Mouse (Mus musculus): ENCODE data around the gene Slc24a3. TPM values are rescaled to one million over a fixed set of nuclear protein-coding genes. Genes with fewer than 3 reads are reported as not detected.

The Slc24a3 gene
- polyA plus RNA-seq, 1 experiment from 2014 or later, result 0.68 TPM

DNA sequence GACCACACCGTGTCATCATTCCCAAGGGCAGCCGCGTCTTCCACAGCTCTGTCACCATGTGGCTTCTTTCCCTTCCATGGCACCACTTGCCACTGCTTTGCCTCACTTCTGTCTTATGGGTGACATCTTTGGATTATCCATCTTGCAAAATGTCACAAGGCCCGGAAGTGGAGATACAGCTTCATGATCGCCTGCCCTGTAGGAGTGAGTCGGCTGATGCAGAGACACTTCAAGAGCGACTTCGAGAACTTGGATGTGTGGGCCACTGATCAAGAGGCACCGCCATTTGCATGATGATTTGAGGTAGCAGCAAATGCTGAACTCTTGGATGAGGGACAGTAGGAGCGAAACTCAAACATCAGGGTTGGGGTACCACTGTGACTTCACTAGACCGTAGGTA, 46.0 kb downstream of the Slc24a3 start:
- Histone ChIP-seq H3K4me3 (replicated peaks) (no peak overlapping the region), H3K27ac (replicated peaks) (no peak overlapping the region)
- no peak for ATAC-seq (ENCODE audit: insufficient read depth)

DNA sequence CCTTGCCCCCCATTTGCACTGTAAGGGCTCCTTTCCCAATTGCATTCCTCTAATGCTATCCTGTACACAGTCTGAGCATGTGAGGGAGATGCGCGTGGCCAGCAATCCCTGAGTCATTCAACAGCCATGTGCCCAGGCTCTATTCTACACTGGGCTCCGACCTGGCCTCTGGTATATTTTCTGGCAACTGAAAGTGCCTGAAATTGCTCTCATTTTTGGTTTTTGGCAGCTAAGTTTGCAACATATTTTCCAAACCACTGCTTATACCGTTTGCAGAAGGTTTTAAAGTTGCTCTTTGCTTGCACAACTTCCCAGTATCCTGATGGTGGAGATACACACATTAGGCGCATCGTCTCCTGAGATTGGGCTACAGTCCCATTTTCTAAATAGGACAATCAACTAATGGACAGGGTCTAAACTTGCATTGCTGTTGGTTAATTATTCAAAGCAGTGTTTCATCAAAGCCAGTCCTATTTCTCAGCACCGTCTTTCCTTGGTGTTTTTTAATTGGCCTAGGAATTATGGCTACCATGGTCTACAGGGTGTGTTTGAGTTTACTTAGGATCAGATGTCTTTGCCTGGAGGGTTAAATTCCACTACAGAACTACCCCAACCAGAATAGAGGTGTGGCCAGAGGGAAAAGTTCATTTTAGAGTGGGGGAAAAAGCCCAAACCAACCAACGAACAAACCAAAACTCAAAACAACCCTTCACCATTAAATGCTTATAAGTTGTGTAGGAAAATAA, 46.7 kb downstream of the Slc24a3 start:
- Histone ChIP-seq H3K4me2 (no peak overlapping the region), H3K27ac (replicated peaks) (no peak overlapping the region), H3K9me3 (replicated peaks) (no peaks in the 10 kb centered on the region), H3K27me3 (no peaks in the 10 kb centered on the region), H3K4me1 (replicated peaks) (no peaks in the 10 kb centered on the region), H3K36me3 (replicated peaks) (no peaks in the 10 kb centered on the region), H3K4me3 (replicated peaks) (no peak overlapping the region), H3K9ac (no peak overlapping the region)
- 65% methylated on average over 8 of the region's 8 CpGs for WGBS (ENCODE audit: insufficient replicate concordance)
- no peak for ATAC-seq (ENCODE audit: insufficient read depth)

More for the DNA sequence above, 46.0 kb downstream of the Slc24a3 start:
- 82% methylated on average over 11 of the region's 11 CpGs for WGBS (ENCODE audit: insufficient replicate concordance)
- no peaks in the 10 kb centered on the region for H3K36me3 ChIP-seq (replicated peaks)
- no peak overlapping the region for H3K9ac ChIP-seq
- H3K4me1 ChIP-seq (replicated peaks), result no peaks in the 10 kb centered on the region
- no peaks in the 10 kb centered on the region for H3K9me3 ChIP-seq (replicated peaks)
- no peaks in the 10 kb centered on the region for H3K27me3 ChIP-seq
- H3K4me2 ChIP-seq, result no peak overlapping the region

DNA sequence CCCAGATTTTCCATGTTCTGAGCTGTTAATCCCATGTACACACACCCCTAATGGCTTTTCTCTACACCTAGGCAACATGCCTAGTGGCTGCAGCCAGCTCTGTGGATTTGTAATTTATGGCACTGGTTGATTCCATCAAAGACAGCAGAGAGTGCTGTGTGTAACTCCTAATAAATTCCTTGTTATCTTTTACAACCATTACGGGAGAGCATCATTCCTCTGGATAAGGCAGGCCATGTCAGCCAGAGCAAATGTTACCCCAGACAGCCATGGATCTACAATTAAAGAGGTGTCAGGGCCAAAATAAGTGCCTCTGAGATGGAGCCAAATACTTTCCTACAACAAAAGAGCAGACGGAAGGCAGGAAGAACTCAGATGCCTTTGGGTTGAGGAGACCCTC, 49.0 kb downstream of the Slc24a3 start:
- no peak overlapping the region for H3K9ac ChIP-seq
- WGBS (ENCODE audit: insufficient replicate concordance), result 54% methylated on average over 2 of the region's 2 CpGs

DNA sequence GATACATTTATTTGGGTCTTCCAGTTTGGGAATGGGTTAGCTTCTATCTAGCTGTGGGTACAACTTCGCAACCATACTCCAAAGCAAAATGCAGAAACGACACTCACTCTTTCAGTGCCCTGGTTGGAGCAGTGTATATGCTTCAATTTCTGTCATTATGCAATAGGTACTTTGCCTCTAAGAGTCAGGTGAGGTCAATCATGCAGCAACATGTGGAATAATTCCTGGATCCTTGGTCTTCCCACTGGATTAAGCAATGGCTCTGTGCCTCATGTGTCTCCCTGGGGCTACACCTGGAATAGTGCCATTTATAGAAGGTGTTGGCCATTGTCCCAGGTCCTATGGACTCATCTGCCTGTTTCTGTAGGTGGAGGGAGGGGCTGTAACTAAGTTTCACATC, 49.9 kb downstream of the Slc24a3 start:
- Histone ChIP-seq H3K9me3 (replicated peaks) (no peaks in the 10 kb centered on the region), H3K9ac (no peak overlapping the region), H3K4me2 (no peak overlapping the region), H3K4me3 (replicated peaks) (no peak overlapping the region), H3K27ac (replicated peaks) (no peak overlapping the region), H3K27me3 (no peaks in the 10 kb centered on the region), H3K4me1 (replicated peaks) (no peaks in the 10 kb centered on the region), H3K36me3 (replicated peaks) (no peaks in the 10 kb centered on the region)
- ATAC-seq (ENCODE audit: insufficient read depth), result no peak
- WGBS (ENCODE audit: insufficient replicate concordance), result 71% methylated on average over 2 of the region's 2 CpGs

More for the DNA sequence above, 49.0 kb downstream of the Slc24a3 start:
- no peak for ATAC-seq (ENCODE audit: insufficient read depth)
- Histone ChIP-seq H3K27me3 (no peaks in the 10 kb centered on the region), H3K4me3 (replicated peaks) (no peak overlapping the region), H3K4me1 (replicated peaks) (no peaks in the 10 kb centered on the region), H3K9me3 (replicated peaks) (no peaks in the 10 kb centered on the region), H3K4me2 (no peak overlapping the region), H3K27ac (replicated peaks) (no peak overlapping the region), H3K36me3 (replicated peaks) (no peaks in the 10 kb centered on the region)

DNA sequence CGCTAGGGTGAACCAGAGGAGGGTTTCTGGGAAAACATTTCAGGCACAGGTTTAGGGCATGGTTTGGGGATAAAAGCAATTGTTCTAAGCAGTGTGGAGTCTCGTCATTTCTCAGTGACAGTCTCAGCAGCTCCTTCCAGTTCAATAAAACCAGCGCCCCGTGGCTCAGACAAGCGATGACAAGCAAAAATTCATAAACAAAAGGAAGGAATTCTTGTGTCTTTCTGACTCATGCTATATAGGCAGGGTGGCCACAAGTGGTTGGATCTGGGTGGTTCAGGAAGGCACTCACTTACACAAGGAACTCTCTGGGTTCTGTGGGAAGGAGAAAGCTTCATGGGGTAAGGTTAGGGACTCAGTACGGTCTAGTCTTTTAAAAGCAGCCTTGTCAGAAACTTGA, 51.7 kb downstream of the Slc24a3 start:
- WGBS (ENCODE audit: insufficient replicate concordance), result 50% methylated on average over 6 of the region's 6 CpGs
- no peaks in the 10 kb centered on the region for H3K36me3 ChIP-seq (replicated peaks)
- H3K9ac ChIP-seq, result no peak overlapping the region
- no peak overlapping the region for H3K4me3 ChIP-seq (replicated peaks)
- no peak overlapping the region for H3K27ac ChIP-seq (replicated peaks)
- no peak for ATAC-seq (ENCODE audit: insufficient read depth)
- no peaks in the 10 kb centered on the region for H3K9me3 ChIP-seq (replicated peaks)
- H3K4me2 ChIP-seq, result no peak overlapping the region
- H3K4me1 ChIP-seq (replicated peaks), result no peaks in the 10 kb centered on the region
- H3K27me3 ChIP-seq, result no peaks in the 10 kb centered on the region

DNA sequence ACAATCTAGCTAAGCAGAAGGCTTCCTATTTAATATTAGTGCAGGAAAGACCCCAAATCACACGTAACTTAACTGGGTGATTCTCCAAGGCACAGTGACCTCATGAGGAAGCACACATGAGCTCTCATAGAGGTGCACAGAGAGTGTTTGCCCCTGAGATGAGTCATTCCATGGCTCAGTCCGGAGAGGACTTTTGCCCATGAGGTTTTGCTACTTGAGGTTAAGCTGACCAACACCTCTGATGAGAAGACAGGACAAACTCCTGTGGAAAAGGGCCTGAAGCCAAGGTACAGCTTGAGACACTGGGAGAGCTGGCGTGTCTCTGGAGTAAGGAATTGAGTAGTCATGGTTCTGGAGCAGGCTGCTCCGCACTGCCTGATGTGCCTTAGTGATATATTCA, 56.1 kb downstream of the Slc24a3 start:
- WGBS (ENCODE audit: insufficient replicate concordance), result 54% methylated on average over 4 of the region's 4 CpGs
- no peak overlapping the region for H3K9ac ChIP-seq
- H3K4me1 ChIP-seq (replicated peaks), result no peaks in the 10 kb centered on the region
- H3K4me2 ChIP-seq, result no peak overlapping the region
- no peaks in the 10 kb centered on the region for H3K27me3 ChIP-seq
- ATAC-seq (ENCODE audit: insufficient read depth), result no peak
- H3K36me3 ChIP-seq (replicated peaks), result no peaks in the 10 kb centered on the region
- no peaks in the 10 kb centered on the region for H3K9me3 ChIP-seq (replicated peaks)
- no peak overlapping the region for H3K4me3 ChIP-seq (replicated peaks)
- no peak overlapping the region for H3K27ac ChIP-seq (replicated peaks)

DNA sequence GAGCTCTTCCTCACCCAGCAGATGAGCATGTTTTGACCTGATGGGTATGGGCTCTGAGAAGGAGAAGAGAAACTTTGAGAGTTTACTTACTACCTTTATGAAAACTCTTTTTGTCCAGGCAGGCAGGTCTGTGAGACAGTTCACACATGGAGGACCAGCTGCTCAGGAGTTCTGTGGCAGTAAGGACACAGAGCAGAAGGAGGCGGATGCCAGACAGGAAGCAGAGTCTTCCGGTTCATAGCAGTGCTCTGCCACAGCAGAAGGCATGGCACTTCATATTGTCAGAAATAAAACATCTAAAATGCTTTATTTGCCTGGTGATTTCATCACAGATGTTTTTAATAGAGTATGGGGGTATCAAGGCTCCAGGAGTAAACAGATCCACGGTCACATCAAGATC, 58.1 kb downstream of the Slc24a3 start:
- no peaks in the 10 kb centered on the region for H3K9me3 ChIP-seq (replicated peaks)
- no peaks in the 10 kb centered on the region for H3K4me1 ChIP-seq (replicated peaks)
- no peak overlapping the region for H3K9ac ChIP-seq
- no peak overlapping the region for H3K27ac ChIP-seq (replicated peaks)
- no peaks in the 10 kb centered on the region for H3K36me3 ChIP-seq (replicated peaks)
- 30% methylated on average over 3 of the region's 3 CpGs for WGBS (ENCODE audit: insufficient replicate concordance)
- H3K4me3 ChIP-seq (replicated peaks), result no peak overlapping the region
- no peaks in the 10 kb centered on the region for H3K27me3 ChIP-seq
- no peak overlapping the region for H3K4me2 ChIP-seq
- 0 out of 2 replicates have a peak, but pooled peaks have one; percentile 37 for ATAC-seq (ENCODE audit: insufficient read depth)

DNA sequence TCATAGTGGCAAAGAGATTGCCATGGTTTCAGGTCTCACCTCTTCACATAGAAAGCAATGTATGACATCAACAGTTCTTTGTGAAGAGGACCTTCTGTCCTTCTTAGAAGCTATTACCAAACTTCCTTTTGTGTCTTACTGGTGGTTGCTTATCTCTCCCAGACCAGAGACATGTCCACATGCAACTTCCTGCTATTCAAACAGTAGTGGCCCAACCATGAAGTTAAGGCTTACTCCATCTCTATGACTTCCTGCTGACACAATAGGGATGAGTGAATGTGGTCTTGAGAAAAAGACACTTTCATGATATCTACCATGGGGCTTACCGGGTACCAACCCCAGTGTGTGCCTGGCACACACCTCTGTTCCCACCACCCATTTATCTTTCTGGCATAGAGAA, 58.5 kb downstream of the Slc24a3 start:
- peak; percentile 70 for ATAC-seq (ENCODE audit: insufficient read depth)
- H3K4me1 ChIP-seq (replicated peaks), result no peaks in the 10 kb centered on the region
- H3K27me3 ChIP-seq, result no peaks in the 10 kb centered on the region
- H3K36me3 ChIP-seq (replicated peaks), result no peaks in the 10 kb centered on the region
- 12% methylated on average over 1 of the region's 1 CpGs for WGBS (ENCODE audit: insufficient replicate concordance)
- no peak overlapping the region for H3K4me3 ChIP-seq (replicated peaks)
- H3K27ac ChIP-seq (replicated peaks), result no peak overlapping the region
- no peak overlapping the region for H3K4me2 ChIP-seq
- no peak overlapping the region for H3K9ac ChIP-seq
- no peaks in the 10 kb centered on the region for H3K9me3 ChIP-seq (replicated peaks)

DNA sequence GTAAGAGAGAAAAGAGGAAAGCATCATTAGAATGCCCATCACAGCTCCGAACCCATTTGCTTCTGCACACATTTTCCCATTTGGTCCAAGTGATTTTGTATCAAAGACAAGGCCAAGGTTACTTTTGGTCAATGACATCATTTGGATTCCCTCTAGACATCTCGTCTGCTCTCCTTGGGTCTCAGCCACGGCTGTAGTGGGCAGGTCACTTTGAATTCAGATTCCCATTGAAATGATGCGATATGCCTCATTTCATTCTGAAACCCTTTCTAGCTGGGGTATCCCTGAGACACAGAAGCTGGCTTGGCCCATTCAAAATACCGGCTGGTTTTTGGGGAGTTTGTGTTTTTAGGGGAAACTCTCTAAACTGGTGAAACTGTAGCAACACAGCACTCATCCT, 59.8 kb downstream of the Slc24a3 start:
- no peak overlapping the region for H3K4me2 ChIP-seq
- H3K4me3 ChIP-seq (replicated peaks), result no peak overlapping the region
- H3K4me1 ChIP-seq (replicated peaks), result no peaks in the 10 kb centered on the region; the same call in 1 of the 2 replicates
- H3K9me3 ChIP-seq (replicated peaks), result no peaks in the 10 kb centered on the region
- H3K9ac ChIP-seq, result no peak overlapping the region
- no peaks in the 10 kb centered on the region for H3K36me3 ChIP-seq (replicated peaks)
- H3K27ac ChIP-seq (replicated peaks), result no peak overlapping the region
- no peaks in the 10 kb centered on the region for H3K27me3 ChIP-seq
- WGBS (ENCODE audit: insufficient replicate concordance), result 66% methylated on average over 5 of the region's 5 CpGs
- ATAC-seq (ENCODE audit: insufficient read depth), result no peak

DNA sequence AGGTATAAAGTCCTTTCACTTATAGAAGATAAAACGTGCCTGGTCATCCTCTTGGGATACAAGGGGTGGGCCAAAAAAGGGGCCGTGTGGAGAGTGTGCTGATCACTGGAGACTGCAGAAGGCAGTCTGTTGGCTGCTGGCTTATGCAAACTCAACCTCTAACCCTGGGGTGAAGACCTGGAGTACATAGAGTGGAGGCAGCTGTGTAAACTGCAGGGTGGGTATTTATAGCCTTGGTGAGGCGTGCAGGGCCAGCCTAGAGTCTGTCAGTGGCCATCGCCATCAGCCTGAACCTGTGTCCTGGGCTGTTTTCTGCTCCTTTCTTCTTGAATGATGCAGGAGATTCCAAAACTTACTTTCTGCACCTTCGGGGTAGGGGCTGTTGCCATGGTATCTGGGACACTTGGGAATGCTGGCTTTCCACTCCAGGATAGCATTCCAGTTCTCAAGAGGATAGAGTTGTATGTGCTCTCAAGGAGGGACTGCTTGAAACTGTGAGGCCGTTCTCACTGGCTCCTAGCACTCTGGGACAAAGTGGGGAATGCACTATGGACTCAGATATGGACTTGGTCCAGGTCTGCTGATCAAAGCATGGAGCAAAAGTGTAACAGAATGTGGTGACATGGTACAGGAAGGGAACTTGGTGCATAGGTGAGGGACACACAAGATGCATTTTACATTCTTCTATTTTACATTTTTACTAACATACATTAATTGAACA, 65.4 kb downstream of the Slc24a3 start:
- Histone ChIP-seq H3K27me3 (no peaks in the 10 kb centered on the region), H3K27ac (replicated peaks) (peak overlapping the region; percentile 70), H3K9ac (no peak overlapping the region), H3K9me3 (replicated peaks) (no peaks in the 10 kb centered on the region), H3K4me3 (replicated peaks) (no peak overlapping the region), H3K4me1 (replicated peaks) (peaks cover 13% of the 10 kb centered on the region; the same call in 1 of the 2 replicates), H3K36me3 (replicated peaks) (no peaks in the 10 kb centered on the region), H3K4me2 (peak overlapping the region; percentile 20)
- 34% methylated on average over 6 of the region's 6 CpGs for WGBS (ENCODE audit: insufficient replicate concordance)
- peak; percentile 90 for ATAC-seq (ENCODE audit: insufficient read depth)

DNA sequence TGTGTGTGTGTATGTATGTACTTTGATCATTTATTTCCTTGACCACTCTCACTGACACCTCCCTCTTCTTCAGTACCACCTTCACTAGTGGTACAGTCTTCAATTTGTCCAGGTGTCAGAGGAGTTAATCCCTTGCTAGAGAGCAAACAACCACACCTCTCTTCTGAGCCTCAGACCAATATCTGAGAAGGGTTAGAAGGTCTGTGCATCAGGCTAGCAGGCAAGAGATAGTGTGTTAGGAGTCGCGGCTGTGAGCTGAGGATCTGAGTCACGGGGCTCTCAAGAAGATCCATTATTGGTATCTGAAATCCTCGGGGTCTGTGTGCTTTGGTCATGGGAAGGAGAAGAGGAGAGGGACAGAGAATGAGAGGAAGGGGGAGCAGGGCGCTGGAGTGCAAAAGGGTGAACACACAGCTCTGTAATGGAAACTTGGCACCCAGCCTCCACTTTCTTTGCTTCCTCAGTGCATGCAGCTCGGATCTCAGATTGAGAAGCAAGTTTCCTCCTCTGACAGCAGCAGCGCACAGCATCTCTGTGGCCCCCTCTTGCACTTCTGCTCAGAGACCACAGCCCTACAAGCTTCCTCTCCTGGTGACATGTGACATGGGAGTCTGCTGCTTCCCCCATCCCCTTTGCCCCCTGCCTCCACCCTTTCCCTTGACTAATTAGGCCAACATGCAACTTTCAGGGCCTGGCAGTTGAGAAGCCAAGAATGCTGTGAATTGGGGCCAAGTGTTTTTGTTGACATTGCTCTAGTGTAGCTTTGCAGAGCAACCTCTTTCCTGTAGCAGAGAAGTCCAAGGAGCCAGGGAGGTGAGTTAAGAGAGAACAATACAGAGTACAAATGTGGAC, 66.2 kb downstream of the Slc24a3 start:
- no peak overlapping the region for H3K4me3 ChIP-seq (replicated peaks)
- H3K4me2 ChIP-seq, result peak overlapping the region; percentile 27
- H3K4me1 ChIP-seq (replicated peaks), result peaks cover 13% of the 10 kb centered on the region; the same call in 1 of the 2 replicates
- no peaks in the 10 kb centered on the region for H3K36me3 ChIP-seq (replicated peaks)
- WGBS (ENCODE audit: insufficient replicate concordance), result 4% methylated on average over 7 of the region's 7 CpGs
- peak overlapping the region; percentile 59 for H3K27ac ChIP-seq (replicated peaks)
- H3K9ac ChIP-seq, result no peak overlapping the region
- ATAC-seq (ENCODE audit: insufficient read depth), result peak; percentile 20; the same call in 1 of the 2 replicates
- H3K27me3 ChIP-seq, result no peaks in the 10 kb centered on the region
- no peaks in the 10 kb centered on the region for H3K9me3 ChIP-seq (replicated peaks)
